In the genomic region with DNA sequence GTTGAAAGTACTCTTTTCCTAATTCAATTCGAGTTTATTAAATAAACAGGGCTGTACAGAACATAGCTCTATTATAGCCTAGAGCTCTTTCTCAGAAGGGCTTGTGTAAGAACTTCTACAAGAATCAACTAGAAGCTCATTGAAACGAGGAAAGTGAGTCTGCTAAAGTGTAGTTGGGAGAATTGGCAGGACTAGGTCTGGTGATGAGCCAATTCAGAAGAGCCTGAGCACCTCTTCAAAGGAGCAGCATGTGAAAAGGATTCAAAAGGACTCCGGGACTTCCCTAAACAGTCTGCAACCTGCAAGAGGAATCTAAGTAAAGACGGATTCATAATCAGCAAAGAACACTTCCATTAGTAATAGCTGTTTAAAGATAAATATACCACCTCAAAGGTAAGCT, we compare ENCODE assay signal across 19 mouse cellular contexts.
"Had no signal": no experiment of that assay in that cellular context is flagged by ENCODE, and none has a peak within 500 bp of the region (broad histone marks: within the 10 kb centered on the region; RNA-seq: fewer than 3 reads in every experiment).

No protein-coding gene starts in this region.

- H3K4me2 ChIP-seq: kidney, embryonic 15.5 days; liver, embryonic 13.5 days; lung, embryonic 15.5 days; midbrain, embryonic 13.5 days; neural tube, embryonic 13.5 days; stomach, embryonic 15.5 days had no signal

- H3K4me3 ChIP-seq: kidney, embryonic 15.5 days; liver, embryonic 13.5 days; lung, embryonic 15.5 days; megakaryocyte, embryonic 14.5 days; midbrain, embryonic 10.5 days; midbrain, embryonic 13.5 days; myocyte; neural tube, embryonic 13.5 days; stomach, embryonic 15.5 days had no signal

- H3K4me1 ChIP-seq: kidney, embryonic 15.5 days; liver, embryonic 13.5 days; lung, embryonic 15.5 days; megakaryocyte, embryonic 14.5 days; midbrain, embryonic 10.5 days; midbrain, embryonic 13.5 days; neural tube, embryonic 13.5 days; stomach, embryonic 15.5 days had no signal

- H3K27me3 ChIP-seq: kidney, embryonic 15.5 days; liver, embryonic 13.5 days; lung, embryonic 15.5 days; midbrain, embryonic 13.5 days; neural tube, embryonic 13.5 days; stomach, embryonic 15.5 days had no signal

- H3K9me3 ChIP-seq: kidney, embryonic 15.5 days; liver, embryonic 13.5 days; lung, embryonic 15.5 days; midbrain, embryonic 10.5 days; midbrain, embryonic 13.5 days; neural tube, embryonic 13.5 days; stomach, embryonic 15.5 days had no signal

- DNase-seq: kidney, adult 8-10 months; kidney, postnatal 10 days; kidney, postnatal 4 days; layer of hippocampus, adult 9-11 months; liver, embryonic 13.5 days; retina, postnatal 1 day; right cerebral cortex, postnatal 25 days; spleen, adult 18-20 months; thymus, postnatal 36 days had no signal

- H3K27ac ChIP-seq: kidney, embryonic 15.5 days; liver, embryonic 13.5 days; lung, embryonic 15.5 days; midbrain, embryonic 10.5 days; midbrain, embryonic 13.5 days; neural tube, embryonic 13.5 days; stomach, embryonic 15.5 days had no signal

- H3K9ac ChIP-seq: kidney, embryonic 15.5 days; liver, embryonic 13.5 days; lung, embryonic 15.5 days; midbrain, embryonic 13.5 days; neural tube, embryonic 13.5 days; stomach, embryonic 15.5 days had no signal

- H3K36me3 ChIP-seq: kidney, embryonic 15.5 days; liver, embryonic 13.5 days; lung, embryonic 15.5 days; midbrain, embryonic 10.5 days; midbrain, embryonic 13.5 days; neural tube, embryonic 13.5 days; stomach, embryonic 15.5 days had no signal

- ATAC-seq: intestine, postnatal 0 days; midbrain, embryonic 13.5 days; midbrain, embryonic 16.5 days had no signal
